Mouse (Mus musculus) retina, adult 2 months (tissue): ENCODE results near the gene Cldn34b1.
"Not testable (repeated sequence)": the region's sequence is repeated elsewhere in the genome, so short reads cannot be mapped to it uniquely, and the experiment has no call there.

ENCODE experiments used
- DNase-seq: peaks from one replicate; pipeline ENCODE4 v3.0.0-alpha.2; 2012; ENCODE audit warnings: low read depth, low spot score

Cldn34b1 gene

DNA sequence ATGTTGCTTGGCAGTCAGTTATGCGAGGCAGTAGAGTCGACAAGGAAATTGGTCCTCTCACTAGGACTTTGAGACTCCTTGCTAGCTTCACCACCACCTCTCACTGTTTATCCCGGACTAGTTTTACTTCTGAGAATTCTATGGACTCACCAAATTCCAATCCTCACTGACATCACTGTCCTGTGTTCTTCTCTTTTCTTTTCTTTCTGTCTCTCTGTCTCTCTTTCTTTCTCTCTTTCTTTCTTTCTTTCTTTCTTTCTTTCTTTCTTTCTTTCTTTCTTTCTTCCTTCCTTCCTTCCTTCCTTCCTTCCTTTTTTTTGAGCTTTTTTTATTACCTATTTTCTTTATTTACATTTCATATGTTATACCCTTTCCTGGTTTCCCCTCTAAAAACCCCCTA lies at the start of gene Cldn34b1:
TSS of gene Cldn34b1 (minus strand) at position 101 of the 400 bp plus-strand sequence.
- DNase-seq = not testable (repeated sequence)

DNA sequence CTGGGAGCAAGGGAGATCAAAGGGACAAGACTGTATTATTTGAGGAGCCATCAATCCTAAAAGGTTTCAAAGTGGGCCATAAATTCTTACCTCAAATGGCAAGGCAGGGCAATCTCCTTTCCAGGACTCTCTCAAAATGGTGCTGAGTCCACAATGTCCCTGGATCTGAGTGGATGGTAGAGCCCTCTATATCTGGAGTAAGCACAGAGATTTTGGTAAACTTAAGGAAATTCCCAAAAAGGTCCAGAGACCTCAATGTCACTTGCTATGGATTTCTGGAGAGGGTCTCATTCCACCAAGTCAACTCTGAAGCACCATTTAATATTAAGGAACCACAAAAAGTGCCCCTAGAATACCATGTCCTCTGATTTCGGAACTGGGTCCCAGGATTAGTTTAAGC lies 45.8 kb upstream of the Cldn34b1 start, which contains the start of gene Magea6:
TSS of gene Magea6 (minus strand) at position 101 of the 400 bp plus-strand sequence.
- DNase-seq = not testable (repeated sequence)
